Mouse (Mus musculus) embryonic fibroblast, embryonic 13.5 days (primary cell): ENCODE data around the gene Btbd18.

Experiments used
- CTCF ChIP-seq: IDR thresholded peaks from 2 replicates; pipeline ENCODE4 v1.5.1; 2011; ENCODE audit warnings: mild to moderate bottlenecking, control low read depth, low read length, moderate library complexity, borderline replicate concordance; ENCODE audit not compliant: insufficient read depth
- POLR2A ChIP-seq: IDR thresholded peaks from 2 replicates; pipeline ENCODE4 v1.6.1; 2011; ENCODE audit warnings: low read depth, mild to moderate bottlenecking, control low read depth, low read length, moderate library complexity

GRCm38 (mm10) chr2:84650464-84651195 lies 8.2 kb upstream of the Btbd18 start, which contains the start of gene Ctnnd1:
- TF ChIP-seq CTCF, result no peak
- peak; percentile 96 for TF ChIP-seq POLR2A
